Comparison of ENCODE assay signal across 8 mouse cellular contexts in genomic region chr19:55253570-55254441, GRCm38 (mm10). TPM values are rescaled to one million over a fixed set of nuclear protein-coding genes. Genes with fewer than 3 reads are reported as not detected.
A peak's percentile ranks its signal among the peaks of the same experiment; 100 is the strongest.
DNase-seq lines count a peak whose midpoint lies in the region; ATAC-seq lines count a peak whose summit lies in the region.

No protein-coding gene starts in this region.

- no peaks in the 10 kb centered on the region for H3K27me3 ChIP-seq in intestine, embryonic 14.5 days (replicated peaks; ENCODE audit: control insufficient read depth, insufficient read depth, low read length)

- peak overlapping the region; percentile 63 for H3K4me3 ChIP-seq in intestine, embryonic 14.5 days (ENCODE audit: low read depth, low read length)

- peak overlapping the region; percentile 78 for H3K27ac ChIP-seq in intestine, embryonic 14.5 days (ENCODE audit: low read depth)

- 0 out of 2 replicates have a peak, but pooled peaks cover 3% of the 10 kb centered on the region for H3K9me3 ChIP-seq in intestine, embryonic 14.5 days (ENCODE audit: control insufficient read depth, low read length)

- H3K36me3 ChIP-seq in intestine, embryonic 14.5 days (ENCODE audit: control insufficient read depth, insufficient read depth, low read length): no peaks in the 10 kb centered on the region

- intact Hi-C loops in left cerebral cortex, postnatal 36 days (cut with DNase I): loop anchor here (2.0 kb wide), 1 partner anchor 35 kb away; no protein-coding TSS in a partner anchor

- peak; percentile 68 for ATAC-seq in intestine, embryonic 14.5 days (replicated peaks; ENCODE audit: low FRiP score, low TSS enrichment, low read depth)

- under 1% methylated on average over 32 of the region's 32 CpGs for WGBS in intestine, embryonic 14.5 days

- peak overlapping the region; percentile 63 for H3K9ac ChIP-seq in intestine, embryonic 14.5 days (ENCODE audit: low read length)

- H3K4me1 ChIP-seq in intestine, embryonic 14.5 days (replicated peaks; ENCODE audit: control insufficient read depth, insufficient read depth, low read length): no peaks in the 10 kb centered on the region; the same call in 1 of the 2 replicates

- peak overlapping the region; percentile 94 for H3K4me2 ChIP-seq in intestine, embryonic 14.5 days (ENCODE audit: low read length)

- DNase-seq in adrenal gland, adult 18-20 months (ENCODE audit: low spot score in 2 of 2): peak; percentile 67
- peak; percentile 71 for DNase-seq in embryo, embryonic 10 days (ENCODE audit: low spot score)
- DNase-seq in gastrocnemius, postnatal 25 days: peak; percentile 47
- DNase-seq in intestine, embryonic 14.5 days (ENCODE audit: low spot score): peak; percentile 89
- peak; percentile 63 to 64 for DNase-seq in left cerebral cortex, postnatal 36 days (ENCODE audit: low spot score in 2 of 2)
- DNase-seq in mesoderm, embryonic 11.5 days (ENCODE audit: low read depth, low spot score): peak; percentile 58
- peak; percentile 52 for DNase-seq in right cerebral cortex, postnatal 14 days
- peak; percentile 70 to 74 for DNase-seq in urinary bladder, postnatal 36 days (ENCODE audit: low spot score in 2 of 2)

RNA-seq across cellular contexts. Expression of gene Acsl5, which starts 2.1 kb away (rescaled TPM):
- 100 to 1,000 TPM; 265 to 297 TPM for total RNA-seq in adrenal gland, adult 18-20 months (2021)
- 1 to 10 TPM; 3.8 to 4.5 TPM for total RNA-seq in gastrocnemius, postnatal 25 days (2021)
- 86.5 and 93.2 TPM in 2 replicates for polyA plus RNA-seq in intestine, embryonic 14.5 days (2014; fragmentation: Nextera tagmentation; extraction: Ambion mirVana)
- 10 to 100 TPM; 45.1 to 51.6 TPM for total RNA-seq in left cerebral cortex, postnatal 36 days (2021)

RNA-seq across cellular contexts. Expression of gene Gucy2g, which starts 12.8 kb away (rescaled TPM):
- total RNA-seq in adrenal gland, adult 18-20 months (2021): not detected
- under 1 TPM in 1 of 2 experiments, not detected in 1; 0.23 TPM for total RNA-seq in gastrocnemius, postnatal 25 days (2021)
- not detected in 2 replicates for polyA plus RNA-seq in intestine, embryonic 14.5 days (2014; fragmentation: Nextera tagmentation; extraction: Ambion mirVana)
- 1 to 10 TPM; 2.6 to 3.6 TPM for total RNA-seq in left cerebral cortex, postnatal 36 days (2021)

Comparison
In these comparisons a context has a peak if more than half of its experiments do, and no peak if none do; other contexts are left out.
1. Peak in every context shown above with its lines: DNase-seq, ATAC-seq, H3K4me3 ChIP-seq and H3K27ac ChIP-seq.
2. RNA of gene Acsl5, which starts 2.1 kb away (total RNA-seq): 265 to 297 TPM in adrenal gland, adult 18-20 months and 45.1 to 51.6 TPM in left cerebral cortex, postnatal 36 days; 3.8 to 4.5 TPM in gastrocnemius, postnatal 25 days; every median in the first group is over 4 times any median in the second.